Comparison of ENCODE assay signal across 17 mouse cellular contexts in genomic region chr5:66486028-66486427, GRCm38 (mm10).
DNase-seq lines count a peak whose midpoint lies in the region; ATAC-seq lines count a peak whose summit lies in the region.
"Had no signal": no experiment of that assay in that cellular context is flagged by ENCODE, and none has a peak within 500 bp of the region (broad histone marks: within the 10 kb centered on the region; RNA-seq: fewer than 3 reads in every experiment).

No protein-coding gene starts in this region.

- DNase-seq in heart, embryonic 10.5 days (ENCODE audit: low spot score), result no peak
- DNase-seq in heart, postnatal 4 days, result no peak
- no peak for DNase-seq in neural tube, embryonic 10.5 days (ENCODE audit: extremely low spot score, low spot score)
- no peak for DNase-seq in cerebellum, postnatal 36 days
- DNase-seq in frontal cortex, postnatal 10 days (ENCODE audit: low spot score in 2 of 2), result no peak
- DNase-seq: cerebellum, adult 2 months; gastrocnemius, postnatal 14 days; heart, adult 18-20 months; kidney, adult 9 months; kidney, postnatal 4 days; liver, postnatal 0 days had no signal

- H3K4me1 ChIP-seq in heart, embryonic 10.5 days, result peaks cover 29% of the 10 kb centered on the region
- peaks cover 13% of the 10 kb centered on the region for H3K4me1 ChIP-seq in neural tube, embryonic 12.5 days
- H3K4me1 ChIP-seq in hindbrain, embryonic 15.5 days (replicated peaks), result peaks cover 12% of the 10 kb centered on the region; the same call in 1 of the 2 replicates
- H3K4me1 ChIP-seq in neural tube, embryonic 15.5 days, result peaks cover 11% of the 10 kb centered on the region
- H3K4me1 ChIP-seq: megakaryocyte, embryonic 14.5 days had no signal

- H3K27me3 ChIP-seq in heart, embryonic 10.5 days (ENCODE audit: insufficient read depth, poor library complexity, severe bottlenecking), result no peaks in the 10 kb centered on the region
- no peaks in the 10 kb centered on the region for H3K27me3 ChIP-seq in neural tube, embryonic 12.5 days (replicated peaks)
- no peaks in the 10 kb centered on the region for H3K27me3 ChIP-seq in hindbrain, embryonic 15.5 days
- H3K27me3 ChIP-seq in neural tube, embryonic 15.5 days (replicated peaks), result no peaks in the 10 kb centered on the region
- H3K27me3 ChIP-seq: CH12.LX; megakaryocyte, embryonic 14.5 days had no signal

- H3K9ac ChIP-seq in neural tube, embryonic 12.5 days, result no peak overlapping the region
- H3K9ac ChIP-seq in hindbrain, embryonic 15.5 days, result no peak overlapping the region
- no peak overlapping the region for H3K9ac ChIP-seq in neural tube, embryonic 15.5 days (replicated peaks)
- H3K9ac ChIP-seq: liver, postnatal 0 days had no signal

- 0 out of 2 replicates have a peak, but pooled peaks cover 3% of the 10 kb centered on the region for H3K36me3 ChIP-seq in heart, embryonic 10.5 days
- 0 out of 2 replicates have a peak, but pooled peaks cover 3% of the 10 kb centered on the region for H3K36me3 ChIP-seq in neural tube, embryonic 12.5 days
- no peaks in the 10 kb centered on the region for H3K36me3 ChIP-seq in hindbrain, embryonic 15.5 days
- H3K36me3 ChIP-seq in neural tube, embryonic 15.5 days, result no peaks in the 10 kb centered on the region

- 0 out of 2 replicates have a peak, but pooled peaks have one; percentile 21 for ATAC-seq in neural tube, embryonic 12.5 days (ENCODE audit: low FRiP score, low read depth)
- ATAC-seq in hindbrain, embryonic 15.5 days (ENCODE audit: low FRiP score, low read depth), result no peak
- ATAC-seq in neural tube, embryonic 15.5 days (ENCODE audit: low FRiP score), result no peak
- ATAC-seq: inflammation-experienced regulatory T-cells, adult 6 months; liver, postnatal 0 days had no signal

- 75% methylated on average over 7 of the region's 7 CpGs for WGBS in heart, embryonic 10.5 days
- WGBS in neural tube, embryonic 12.5 days, result 27% methylated on average over 7 of the region's 7 CpGs
- 50% methylated on average over 7 of the region's 7 CpGs for WGBS in hindbrain, embryonic 15.5 days
- 19% methylated on average over 7 of the region's 7 CpGs for WGBS in neural tube, embryonic 15.5 days

- H3K4me2 ChIP-seq in neural tube, embryonic 12.5 days (replicated peaks), result no peak overlapping the region
- no peak overlapping the region for H3K4me2 ChIP-seq in hindbrain, embryonic 15.5 days
- no peak overlapping the region for H3K4me2 ChIP-seq in neural tube, embryonic 15.5 days

- H3K4me3 ChIP-seq in heart, embryonic 10.5 days, result no peak overlapping the region
- H3K4me3 ChIP-seq in neural tube, embryonic 12.5 days, result no peak overlapping the region
- H3K4me3 ChIP-seq in hindbrain, embryonic 15.5 days, result no peak overlapping the region
- H3K4me3 ChIP-seq in neural tube, embryonic 15.5 days (replicated peaks), result no peak overlapping the region
- H3K4me3 ChIP-seq: megakaryocyte, embryonic 14.5 days had no signal

- 0 out of 2 replicates have a peak overlapping the region, but pooled peaks have one; percentile 52 for H3K27ac ChIP-seq in heart, embryonic 10.5 days
- no peak overlapping the region for H3K27ac ChIP-seq in neural tube, embryonic 12.5 days
- peak overlapping the region; percentile 47; the same call in 1 of the 2 replicates for H3K27ac ChIP-seq in hindbrain, embryonic 15.5 days (replicated peaks)
- H3K27ac ChIP-seq in neural tube, embryonic 15.5 days (replicated peaks), result peak overlapping the region; percentile 23; the same call in 1 of the 2 replicates

- no peaks in the 10 kb centered on the region for H3K9me3 ChIP-seq in heart, embryonic 10.5 days
- no peaks in the 10 kb centered on the region for H3K9me3 ChIP-seq in neural tube, embryonic 12.5 days
- H3K9me3 ChIP-seq in hindbrain, embryonic 15.5 days, result no peaks in the 10 kb centered on the region
- no peaks in the 10 kb centered on the region for H3K9me3 ChIP-seq in neural tube, embryonic 15.5 days (replicated peaks)
- H3K9me3 ChIP-seq: megakaryocyte, embryonic 14.5 days had no signal
